Mouse (Mus musculus) spleen, adult 2 months (tissue): Measurements from ENCODE around the gene Cxcl10. TPM values are rescaled to one million over a fixed set of nuclear protein-coding genes. Genes with fewer than 3 reads are reported as not detected.

ENCODE experiments used
- DNase-seq, 2 experiments: peaks; one replicate each; pipeline versions ENCODE4 v3.0.0 to v3.0.0-alpha.2; 2012 to 2021; ENCODE audit warnings: low spot score in 2 of 2, low read depth in 1 of 2
- H3K27ac ChIP-seq: fragments of 200-500 bp; 2 replicates; pipeline ENCODE4 v1.5.1; 2012; ENCODE audit warnings: low read length, inconsistent platforms; ENCODE audit not compliant: insufficient read depth
- H3K27me3 ChIP-seq: fragments of 200-500 bp; 2 replicates; pipeline ENCODE4 v1.6.1; 2012; ENCODE audit warnings: mild to moderate bottlenecking, moderate library complexity, low read length, inconsistent platforms; ENCODE audit not compliant: control insufficient read depth, insufficient read depth
- H3K36me3 ChIP-seq: fragments of 200-500 bp; 2 replicates; pipeline ENCODE4 v1.6.1; 2012; ENCODE audit warnings: mild to moderate bottlenecking, low read length, inconsistent platforms; ENCODE audit not compliant: control insufficient read depth, insufficient read depth
- H3K4me1 ChIP-seq: fragments of 200-500 bp; 2 replicates; pipeline ENCODE4 v1.6.1; 2011; ENCODE audit warnings: inconsistent platforms; ENCODE audit not compliant: control insufficient read depth, insufficient read depth, insufficient read length
- H3K4me3 ChIP-seq: fragments of 200-500 bp; 2 replicates; pipeline ENCODE4 v1.5.1; 2011; ENCODE audit warnings: mild to moderate bottlenecking, inconsistent platforms; ENCODE audit not compliant: insufficient read depth, insufficient read length; ENCODE audit errors: extremely low read depth
- CTCF ChIP-seq: fragments of 200-500 bp; IDR thresholded peaks from 2 replicates; pipeline ENCODE4 v1.5.1; 2011; ENCODE audit warnings: mild to moderate bottlenecking, inconsistent platforms; ENCODE audit not compliant: insufficient read depth, insufficient read length, insufficient replicate concordance; ENCODE audit errors: extremely low read depth
- POLR2A ChIP-seq: fragments of 200-500 bp; IDR thresholded peaks from 2 replicates; pipeline ENCODE4 v1.6.1; 2011; ENCODE audit warnings: low read depth, low read length, inconsistent platforms
- WGBS: fragments of 180-500 bp; shearing (Covaris S2); methylation state at CpG from one replicate; pipeline ENCODE4 v1.1.7; 2018; 5-methylcytosine and 5-hydroxymethylcytosine counted together
- polyA plus RNA-seq: library from polyadenylated mRNA; depleted of rRNA; stranded (reverse); fragments of >200 nt; gene quantifications from 2 replicates; pipeline ENCODE4 v1.2.3, GENCODE M21; 2012

Gene Cxcl10
- polyA plus RNA-seq, 1 experiment = 33.9 TPM

GRCm38 (mm10) chr5:92370891-92371290, 22.2 kb upstream of the Cxcl10 start:
- H3K4me3 ChIP-seq = no peak overlapping the region
- H3K27me3 ChIP-seq = no peaks in the 10 kb centered on the region
- DNase-seq = no peak
- 93% methylated on average over 6 of the region's 6 CpGs for WGBS
- TF ChIP-seq CTCF = no peak
- no peak for TF ChIP-seq POLR2A
- H3K27ac ChIP-seq = no peak overlapping the region
- no peaks in the 10 kb centered on the region for H3K36me3 ChIP-seq
- peaks cover 7% of the 10 kb centered on the region; the same call in 1 of the 2 replicates for H3K4me1 ChIP-seq

GRCm38 (mm10) chr5:92370392-92370791, 21.7 kb upstream of the Cxcl10 start:
- Histone ChIP-seq H3K4me3 (no peak overlapping the region), H3K36me3 (no peaks in the 10 kb centered on the region), H3K4me1 (peaks cover 2% of the 10 kb centered on the region; the same call in 1 of the 2 replicates), H3K27me3 (no peaks in the 10 kb centered on the region), H3K27ac (no peak overlapping the region)
- no peak for DNase-seq
- WGBS = 61% methylated on average over 6 of the region's 6 CpGs
- TF ChIP-seq POLR2A (no peak), CTCF (no peak)

GRCm38 (mm10) chr5:92369151-92369994, 20.7 kb upstream of the Cxcl10 start:
- H3K4me3 ChIP-seq = no peak overlapping the region
- no peak for TF ChIP-seq CTCF
- no peak for TF ChIP-seq POLR2A
- 78% methylated on average over 13 of the region's 13 CpGs for WGBS

GRCm38 (mm10) chr5:92368392-92368791, 19.7 kb upstream of the Cxcl10 start:
- Histone ChIP-seq H3K27me3 (no peaks in the 10 kb centered on the region), H3K36me3 (no peaks in the 10 kb centered on the region), H3K4me3 (no peak overlapping the region), H3K4me1 (no peaks in the 10 kb centered on the region), H3K27ac (no peak overlapping the region)
- TF ChIP-seq CTCF (no peak), POLR2A (no peak)
- DNase-seq = no peak
- 76% methylated on average over 10 of the region's 10 CpGs for WGBS

More at GRCm38 (mm10) chr5:92369151-92369994, 20.7 kb upstream of the Cxcl10 start:
- no peak overlapping the region for H3K27ac ChIP-seq
- DNase-seq = no peak
- H3K27me3 ChIP-seq = no peaks in the 10 kb centered on the region
- peaks cover 2% of the 10 kb centered on the region; the same call in 1 of the 2 replicates for H3K4me1 ChIP-seq
- no peaks in the 10 kb centered on the region for H3K36me3 ChIP-seq

GRCm38 (mm10) chr5:92366565-92366964, 17.9 kb upstream of the Cxcl10 start:
- TF ChIP-seq CTCF = no peak
- TF ChIP-seq POLR2A = no peak
- no peak overlapping the region for H3K4me3 ChIP-seq
- 92% methylated on average over 6 of the region's 6 CpGs for WGBS
- H3K36me3 ChIP-seq = no peaks in the 10 kb centered on the region
- DNase-seq = no peak
- no peaks in the 10 kb centered on the region for H3K4me1 ChIP-seq
- H3K27ac ChIP-seq = no peak overlapping the region
- H3K27me3 ChIP-seq = no peaks in the 10 kb centered on the region

GRCm38 (mm10) chr5:92365146-92365705, 16.5 kb upstream of the Cxcl10 start:
- DNase-seq = no peak
- TF ChIP-seq CTCF = no peak
- no peak for TF ChIP-seq POLR2A
- no peak overlapping the region for H3K4me3 ChIP-seq
- no peaks in the 10 kb centered on the region for H3K36me3 ChIP-seq
- no peaks in the 10 kb centered on the region for H3K27me3 ChIP-seq
- WGBS = 89% methylated on average over 11 of the region's 11 CpGs
- no peak overlapping the region for H3K27ac ChIP-seq
- no peaks in the 10 kb centered on the region for H3K4me1 ChIP-seq

GRCm38 (mm10) chr5:92364011-92364410, 15.3 kb upstream of the Cxcl10 start:
- no peaks in the 10 kb centered on the region for H3K27me3 ChIP-seq
- no peaks in the 10 kb centered on the region for H3K4me1 ChIP-seq
- DNase-seq = no peak
- no peak overlapping the region for H3K27ac ChIP-seq
- H3K36me3 ChIP-seq = no peaks in the 10 kb centered on the region
- WGBS = 96% methylated on average over 5 of the region's 5 CpGs
- no peak overlapping the region for H3K4me3 ChIP-seq
- TF ChIP-seq POLR2A = no peak
